ENCODE assay signal across 1 mouse cellular context in the genomic region with DNA sequence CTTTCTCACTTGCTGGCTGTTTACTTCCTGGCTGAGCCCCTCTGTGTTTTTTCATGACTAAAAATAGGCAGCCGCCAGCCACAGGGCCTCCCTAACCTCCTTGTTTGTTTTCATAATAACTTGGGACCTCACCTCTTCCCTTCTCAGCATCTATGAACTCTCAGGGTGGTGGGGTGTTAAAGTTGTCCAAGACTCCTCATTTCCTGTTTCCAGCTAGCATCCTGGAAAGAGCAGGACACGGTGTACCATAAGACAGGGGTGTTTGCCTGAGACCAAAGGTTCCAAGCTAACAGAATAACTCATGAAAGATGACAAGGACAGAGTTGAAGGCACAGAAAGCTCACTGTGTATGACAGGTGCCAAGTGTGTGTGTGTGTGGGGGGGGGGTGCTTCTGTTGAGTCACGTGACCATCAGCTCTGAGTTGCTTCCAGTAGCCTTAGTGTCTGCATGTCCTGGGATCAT.
TF ChIP-seq lines count a peak whose summit lies in the region.

No protein-coding gene starts in this region.

TF ChIP-seq in MEL, 35 proteins besides CTCF, POLR2A, EP300 and RAD21:
- TF ChIP-seq USF1 (IDR thresholded peaks at IDR 0.05; ENCODE audit: low read depth, low read length) = peak; percentile 82
- no peak for TF ChIP-seq MAZ (IDR thresholded peaks at IDR 0.05; ENCODE audit: low read depth, low read length)
- no peak for TF ChIP-seq CHD1 (IDR thresholded peaks at IDR 0.05; ENCODE audit: low read depth, low read length)
- no peak for TF ChIP-seq E2F4 (IDR thresholded peaks at IDR 0.05; ENCODE audit: borderline replicate concordance, low read depth, low read length)
- no peak for TF ChIP-seq NELFE (IDR thresholded peaks at IDR 0.05; ENCODE audit: low read depth, low read length)
- no peak for TF ChIP-seq MYC (IDR thresholded peaks at IDR 0.05; ENCODE audit: low read depth, low read length)
- TF ChIP-seq SMC3 (IDR thresholded peaks at IDR 0.05; ENCODE audit: low read depth, low read length) = no peak
- TF ChIP-seq MAX (IDR thresholded peaks at IDR 0.05; ENCODE audit: low read length) = 0 out of 2 replicates have a peak, but pooled peaks have one; percentile 14
- TF ChIP-seq USF2 (IDR thresholded peaks at IDR 0.05; ENCODE audit: borderline replicate concordance in 1 of 2, insufficient read depth in 1 of 2, low read depth in 1 of 2, low read length in 2 of 2) = peak in 1 of 2 experiments; percentile 43; a peak in 1 of 4 replicates
TF ChIP-seq in MEL: peak in this region for 3.
